Mouse (Mus musculus) cerebellum, adult 2 months (tissue): ENCODE results near the gene Smug1.

Source experiments
- CTCF ChIP-seq: fragments of 200-500 bp; IDR thresholded peaks from 2 replicates; pipeline ENCODE4 v1.5.1; 2011; ENCODE audit warnings: low read depth, mild to moderate bottlenecking, control low read depth, low read length, moderate library complexity, borderline replicate concordance; ENCODE audit not compliant: insufficient read depth
- POLR2A ChIP-seq: fragments of 200-500 bp; IDR thresholded peaks from 2 replicates; pipeline ENCODE4 v1.6.1; 2011; ENCODE audit warnings: low read length, control low read depth, borderline replicate concordance; ENCODE audit not compliant: insufficient read depth

DNA sequence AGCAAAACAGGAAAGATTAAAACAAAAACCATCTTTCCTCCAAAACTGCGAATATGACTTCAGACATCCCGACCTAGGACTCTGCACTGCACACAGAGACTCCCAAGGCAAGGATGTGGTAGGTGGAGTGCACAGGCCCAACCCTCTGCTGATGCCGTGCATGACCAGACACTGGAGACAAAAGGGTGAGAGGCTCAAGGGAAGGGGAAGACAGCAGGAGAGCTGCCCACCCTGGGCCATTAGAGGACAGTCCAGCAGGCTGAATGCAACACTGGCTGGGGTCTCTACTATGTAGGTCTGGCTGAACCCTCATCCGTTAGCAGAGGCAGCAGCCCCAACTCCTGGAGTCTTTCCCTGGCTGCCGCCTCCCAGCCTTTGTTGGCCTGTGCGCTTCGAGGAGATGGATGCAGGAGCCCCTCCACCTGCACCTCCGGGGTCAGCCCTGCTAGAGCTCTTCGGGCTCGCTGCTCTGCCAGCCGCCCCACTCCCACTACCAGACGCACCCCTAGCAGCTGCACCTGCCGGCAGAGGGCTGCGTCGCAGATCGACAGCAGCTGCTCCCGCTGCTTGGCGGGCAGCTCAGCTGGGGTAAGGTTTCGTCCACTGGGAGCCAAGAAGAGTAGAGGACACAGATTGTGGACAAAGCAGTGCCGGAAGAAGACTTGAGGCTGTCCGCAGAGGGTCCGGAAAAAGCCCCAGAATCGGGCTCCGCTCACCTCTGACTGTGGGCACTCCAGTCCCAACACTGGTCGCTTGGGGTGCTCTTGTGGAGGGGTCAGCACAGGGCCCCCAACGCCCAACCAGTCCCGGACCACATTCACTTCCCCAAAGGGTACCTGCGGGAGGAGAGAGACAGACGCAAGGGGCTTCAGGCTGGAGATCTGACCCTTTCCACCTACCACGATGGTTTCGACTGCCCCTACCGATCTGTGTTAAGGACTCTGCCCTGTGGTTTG is 11.2 kb downstream of the Smug1 start:
- no peak for TF ChIP-seq CTCF
- no peak for TF ChIP-seq POLR2A
